Mouse (Mus musculus) myocyte (in vitro differentiated cells): ENCODE data around the gene Denr. TPM values are rescaled to one million over a fixed set of nuclear protein-coding genes. Genes with fewer than 3 reads are reported as not detected.

Experiments
- H3K27me3 ChIP-seq: one replicate; pipeline ENCODE4 v1.6.1; 2011; ENCODE audit not compliant: control insufficient read depth, insufficient read depth, insufficient read length
- H3K36me3 ChIP-seq: one replicate; pipeline ENCODE4 v1.6.1; 2011; ENCODE audit not compliant: control insufficient read depth, insufficient read depth
- H3K4me2 ChIP-seq: one replicate; pipeline ENCODE4 v1.6.1; 2011; ENCODE audit warnings: low read depth, control low read depth
- H3K4me3 ChIP-seq: one replicate; pipeline ENCODE4 v1.5.1; 2011; ENCODE audit warnings: mild to moderate bottlenecking, control low read depth, moderate library complexity
- H3K79me2 ChIP-seq: one replicate; pipeline ENCODE4 v1.6.1; 2011; ENCODE audit not compliant: control insufficient read depth, insufficient read depth
- H3ac ChIP-seq: one replicate; pipeline ENCODE4 v1.6.1; 2011; ENCODE audit not compliant: control insufficient read depth, insufficient read length
- CEBPB ChIP-seq: IDR thresholded peaks from 2 replicates; pipeline ENCODE4 v1.6.1; 2011; ENCODE audit warnings: mild to moderate bottlenecking, moderate library complexity; ENCODE audit not compliant: poor library complexity, insufficient read depth, severe bottlenecking
- E2F4 ChIP-seq: IDR thresholded peaks from one replicate; pipeline ENCODE4 v1.6.1; 2011; ENCODE audit warnings: mild to moderate bottlenecking, control low read depth, moderate library complexity; ENCODE audit not compliant: insufficient read depth
- MAX ChIP-seq: IDR thresholded peaks from one replicate; pipeline ENCODE4 v1.6.1; 2011; ENCODE audit warnings: low read depth, mild to moderate bottlenecking, control low read depth
- MYOD1 ChIP-seq, 3 experiments: IDR thresholded peaks; one replicate each; pipeline ENCODE4 v1.6.1; 2011; ENCODE audit warnings: control low read depth in 2 of 3, low read depth in 2 of 3, mild to moderate bottlenecking in 2 of 3, moderate library complexity in 1 of 3; ENCODE audit not compliant: insufficient read length in 2 of 3, control insufficient read depth in 1 of 3
- MYOG ChIP-seq, 3 experiments: IDR thresholded peaks; one replicate each; pipeline ENCODE4 v1.6.1; 2011; ENCODE audit warnings: control low read depth in 2 of 3, low read depth in 2 of 3, mild to moderate bottlenecking in 2 of 3; ENCODE audit not compliant: insufficient read length in 2 of 3, control insufficient read depth in 1 of 3, insufficient read depth in 1 of 3
- POLR2A ChIP-seq: IDR thresholded peaks from one replicate; pipeline ENCODE4 v1.6.1; 2011; ENCODE audit warnings: low read depth, mild to moderate bottlenecking, control low read depth, moderate library complexity; ENCODE audit not compliant: insufficient read length
- POLR2AphosphoS2 ChIP-seq: IDR thresholded peaks from one replicate; pipeline ENCODE4 v1.6.1; 2011; ENCODE audit warnings: low read depth, control low read depth; ENCODE audit not compliant: insufficient read length
- REST ChIP-seq: IDR thresholded peaks from one replicate; pipeline ENCODE4 v1.6.1; 2011; ENCODE audit warnings: mild to moderate bottlenecking, control low read depth, moderate library complexity; ENCODE audit not compliant: insufficient read depth, insufficient read length
- SRF ChIP-seq: IDR thresholded peaks from one replicate; pipeline ENCODE4 v1.6.1; 2011; ENCODE audit warnings: low read depth; ENCODE audit not compliant: control insufficient read depth, insufficient read length
- TCF12 ChIP-seq: IDR thresholded peaks from one replicate; pipeline ENCODE4 v1.6.1; 2011; ENCODE audit warnings: mild to moderate bottlenecking, control low read depth; ENCODE audit not compliant: poor library complexity, insufficient read depth, severe bottlenecking
- TCF3 ChIP-seq: IDR thresholded peaks from one replicate; pipeline ENCODE4 v1.6.1; 2011; ENCODE audit warnings: low read depth, control low read depth; ENCODE audit not compliant: insufficient read length
- USF1 ChIP-seq: IDR thresholded peaks from one replicate; pipeline ENCODE4 v1.6.1; 2011; ENCODE audit warnings: low read depth, mild to moderate bottlenecking, control low read depth, moderate library complexity
- polyA plus RNA-seq: library from polyadenylated mRNA; unstranded; fragments of >200 nt; fragmentation: generic; extraction: Trizol; gene quantifications from one replicate; pipeline ENCODE4 v1.2.1, GENCODE M21; 2012; ENCODE audit warnings: missing spikeins

The Denr gene
- polyA plus RNA-seq, 1 experiment = 38.0 TPM

- Histone ChIP-seq H3ac (no peak overlapping the region), H3K79me2 (no peaks in the 10 kb centered on the region), H3K4me3 (no peak overlapping the region), H3K27me3 (no peaks in the 10 kb centered on the region), H3K4me2 (no peak overlapping the region), H3K36me3 (no peaks in the 10 kb centered on the region)
- no peak for TF ChIP-seq MYOD1 (IDR thresholded peaks at IDR 0.05; ENCODE audit: control insufficient read depth in 1 of 3, insufficient read length in 2 of 3, low read depth in 2 of 3)
- no peak for TF ChIP-seq E2F4
- TF ChIP-seq REST = no peak
- no peak for TF ChIP-seq SRF
- no peak for TF ChIP-seq CEBPB
These were observed 26.2 kb upstream of the Denr start for GRCm38 (mm10) chr5:123880778-123881177.

GRCm38 (mm10) chr5:123883891-123884290 lies 23.1 kb upstream of the Denr start:
- Histone ChIP-seq H3K79me2 (no peaks in the 10 kb centered on the region), H3K27me3 (no peaks in the 10 kb centered on the region), H3ac (no peak overlapping the region), H3K36me3 (no peaks in the 10 kb centered on the region), H3K4me3 (no peak overlapping the region), H3K4me2 (no peak overlapping the region)
- TF ChIP-seq USF1 (no peak), CEBPB (no peak), SRF (no peak), TCF3 (no peak), MAX (no peak), MYOG (IDR thresholded peaks at IDR 0.05; ENCODE audit: control insufficient read depth in 1 of 3, insufficient read depth in 1 of 3, insufficient read length in 2 of 3, low read depth in 2 of 3) (no peak), TCF12 (no peak), E2F4 (no peak)

DNA sequence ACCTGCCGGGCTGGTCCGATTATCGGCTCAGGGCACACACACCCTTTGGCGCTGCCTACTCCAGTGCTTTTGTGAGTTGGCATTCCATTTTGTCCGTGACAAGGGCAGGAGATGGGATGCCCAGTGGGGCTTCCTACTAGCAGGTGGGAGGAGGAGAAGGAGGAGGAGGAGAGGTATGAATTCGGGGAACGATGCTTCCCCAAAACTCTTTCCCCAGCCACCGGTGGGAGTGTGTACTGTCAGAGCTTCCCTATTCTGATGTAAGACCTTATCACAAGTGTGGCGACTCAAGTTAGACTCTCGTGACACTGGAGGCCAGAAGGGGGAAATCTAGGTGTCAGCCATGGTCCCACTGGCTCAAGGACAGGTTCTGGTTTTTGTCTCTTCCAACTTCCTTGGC lies 22.6 kb upstream of the Denr start:
- no peak overlapping the region for H3K4me3 ChIP-seq
- no peak overlapping the region for H3ac ChIP-seq
- no peaks in the 10 kb centered on the region for H3K36me3 ChIP-seq
- H3K4me2 ChIP-seq = no peak overlapping the region
- no peaks in the 10 kb centered on the region for H3K27me3 ChIP-seq
- no peak for TF ChIP-seq REST
- no peak for TF ChIP-seq CEBPB
- TF ChIP-seq SRF = no peak
- no peak for TF ChIP-seq MYOG (IDR thresholded peaks at IDR 0.05; ENCODE audit: control insufficient read depth in 1 of 3, insufficient read depth in 1 of 3, insufficient read length in 2 of 3, low read depth in 2 of 3)
- TF ChIP-seq MYOD1 (IDR thresholded peaks at IDR 0.05; ENCODE audit: control insufficient read depth in 1 of 3, insufficient read length in 2 of 3, low read depth in 2 of 3) = no peak
- TF ChIP-seq POLR2AphosphoS2 = no peak
- no peak for TF ChIP-seq TCF12
- H3K79me2 ChIP-seq = no peaks in the 10 kb centered on the region

GRCm38 (mm10) chr5:123886365-123886764 lies 20.6 kb upstream of the Denr start:
- Histone ChIP-seq H3K36me3 (no peaks in the 10 kb centered on the region), H3K27me3 (no peaks in the 10 kb centered on the region), H3ac (no peak overlapping the region), H3K4me2 (no peak overlapping the region), H3K4me3 (no peak overlapping the region), H3K79me2 (no peaks in the 10 kb centered on the region)
- TF ChIP-seq POLR2A (no peak), SRF (no peak), USF1 (no peak), TCF3 (no peak), TCF12 (no peak)

DNA sequence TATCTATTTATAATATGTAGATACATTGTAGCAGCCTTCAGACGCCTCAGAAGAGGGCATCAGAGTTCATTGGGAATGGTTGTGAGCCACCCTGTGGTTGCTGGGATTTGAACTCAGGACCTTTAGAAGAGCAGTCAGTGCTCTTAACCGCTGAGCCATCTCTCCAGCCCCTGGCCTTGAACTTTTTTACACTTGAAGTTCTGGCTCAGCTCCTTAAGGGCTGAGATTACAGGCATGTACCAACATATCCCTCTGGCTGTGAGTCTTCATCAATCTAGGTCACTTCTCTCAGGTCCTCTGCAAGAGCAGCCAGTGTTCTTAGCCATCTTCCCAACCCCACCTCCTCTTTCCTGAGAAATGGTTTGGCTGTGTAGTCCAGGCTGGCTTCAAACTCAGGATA lies 16.7 kb upstream of the Denr start:
- Histone ChIP-seq H3K36me3 (no peaks in the 10 kb centered on the region), H3K4me2 (no peak overlapping the region), H3ac (no peak overlapping the region), H3K79me2 (no peaks in the 10 kb centered on the region), H3K4me3 (no peak overlapping the region), H3K27me3 (no peaks in the 10 kb centered on the region)
- TF ChIP-seq SRF (no peak), MAX (no peak), POLR2AphosphoS2 (no peak), MYOG (IDR thresholded peaks at IDR 0.05; ENCODE audit: control insufficient read depth in 1 of 3, insufficient read depth in 1 of 3, insufficient read length in 2 of 3, low read depth in 2 of 3) (no peak), REST (no peak), E2F4 (no peak), MYOD1 (IDR thresholded peaks at IDR 0.05; ENCODE audit: control insufficient read depth in 1 of 3, insufficient read length in 2 of 3, low read depth in 2 of 3) (no peak), CEBPB (no peak), TCF12 (no peak), USF1 (no peak), POLR2A (no peak), TCF3 (no peak)
